Mouse (Mus musculus): ENCODE results near the gene Elp4. TPM values are rescaled to one million over a fixed set of nuclear protein-coding genes. Genes with fewer than 3 reads are reported as not detected.

Elp4 gene
- total RNA-seq, 2 experiments from 2014 or later = 17.8 to 22.2 TPM

- intact Hi-C loops (cut with DNase I) = no loop called here
- no peak for DNase-seq (ENCODE audit: low spot score in 2 of 2)
Measured at GRCm38 (mm10) chr2:105753512-105753911, 150.9 kb downstream of the Elp4 start.

DNA sequence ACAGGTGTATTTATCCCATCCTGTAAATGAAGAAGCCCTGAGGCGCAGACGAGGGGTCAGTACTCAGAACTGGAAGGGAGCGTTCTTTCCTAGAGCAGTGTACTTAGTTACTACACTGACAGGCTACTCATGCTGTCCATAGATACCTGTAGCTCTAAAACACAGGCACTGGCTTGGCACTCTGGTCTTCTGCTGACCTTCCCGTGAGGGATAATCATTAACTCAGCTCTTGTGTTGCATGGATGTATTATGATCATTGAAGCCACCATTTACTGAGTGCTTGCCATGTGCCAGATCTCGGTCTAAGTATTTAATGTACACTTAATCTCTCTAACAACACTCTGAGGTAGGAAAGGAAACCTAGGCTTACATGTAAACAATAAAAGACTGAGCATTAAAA lies 155.3 kb downstream of the Elp4 start:
- DNase-seq (ENCODE audit: low spot score in 2 of 2) = no peak
- intact Hi-C loops (cut with DNase I) = no loop called here

DNA sequence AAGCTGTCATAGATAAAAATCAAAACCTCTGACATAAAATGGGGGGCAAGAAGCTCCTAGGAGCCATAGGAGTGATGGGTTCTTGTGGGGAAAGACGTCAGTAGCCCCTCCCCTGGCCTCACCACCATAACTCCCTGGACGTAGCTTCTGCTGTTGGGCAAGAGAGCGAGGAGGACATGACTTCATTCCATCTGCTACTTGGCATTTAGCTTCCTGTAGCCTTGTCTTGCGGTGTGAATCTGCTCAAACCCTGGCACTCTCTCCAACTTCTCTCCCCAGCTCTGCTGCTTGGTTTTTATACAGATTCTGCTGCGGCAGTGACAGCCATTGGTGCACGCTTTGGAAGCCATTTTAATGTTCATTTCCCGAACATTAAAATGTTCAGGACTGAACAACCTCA lies 157.5 kb downstream of the Elp4 start:
- intact Hi-C loops (cut with DNase I) = no loop called here
- no peak for DNase-seq (ENCODE audit: low spot score in 2 of 2)

GRCm38 (mm10) chr2:105736166-105736565 lies 168.2 kb downstream of the Elp4 start:
- intact Hi-C loops (cut with DNase I) = no loop called here

DNA sequence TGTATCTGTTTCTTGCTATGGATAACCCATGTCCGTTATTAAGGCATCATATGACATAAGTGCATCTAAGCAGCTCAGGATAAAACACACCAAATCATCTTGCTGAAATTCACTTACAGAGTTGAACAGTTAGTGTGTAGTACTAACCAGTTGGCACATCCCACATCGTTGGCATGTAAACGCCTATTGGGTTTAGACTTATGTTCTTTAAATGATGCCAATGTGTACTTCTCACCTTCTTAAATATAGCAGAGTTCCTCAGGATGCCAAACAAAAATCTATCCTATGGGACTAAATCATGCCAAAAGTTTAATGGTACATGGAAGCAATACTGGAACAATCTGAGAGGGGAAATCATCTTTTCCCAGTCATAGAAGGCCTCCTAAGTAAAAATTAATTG lies 173.7 kb downstream of the Elp4 start:
- DNase-seq (ENCODE audit: low spot score in 2 of 2) = peak in 1 of 2 experiments; percentile 63
- intact Hi-C loops (cut with DNase I) = no loop called here

More at GRCm38 (mm10) chr2:105736166-105736565, 168.2 kb downstream of the Elp4 start:
- DNase-seq (ENCODE audit: low spot score in 2 of 2) = no peak

DNA sequence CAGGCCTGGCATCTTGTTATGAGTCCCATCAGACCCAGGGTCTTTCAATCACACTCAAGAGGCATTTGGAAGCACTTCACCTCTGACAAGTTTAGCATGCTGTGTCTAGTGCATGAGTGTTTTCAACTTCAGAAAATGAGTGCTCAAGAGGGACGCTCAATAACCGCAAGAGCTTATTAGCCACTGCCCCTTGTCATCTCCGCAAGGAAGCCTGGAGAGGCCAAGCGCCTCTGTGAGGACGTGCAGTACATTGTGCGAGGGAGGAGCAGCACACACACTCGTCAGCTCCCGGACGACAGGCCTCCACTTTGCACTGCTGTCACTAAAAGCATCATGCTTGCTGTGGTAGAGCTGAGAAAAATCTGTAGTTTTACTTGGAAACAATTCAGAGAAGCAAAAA lies 177.7 kb downstream of the Elp4 start:
- intact Hi-C loops (cut with DNase I) = no loop called here

GRCm38 (mm10) chr2:105715409-105716115 lies 188.8 kb downstream of the Elp4 start:
- intact Hi-C loops (cut with DNase I) = no loop called here
- no peak for DNase-seq (ENCODE audit: low spot score in 2 of 2)

More for the DNA sequence above, 177.7 kb downstream of the Elp4 start:
- DNase-seq (ENCODE audit: low spot score in 2 of 2) = no peak

DNA sequence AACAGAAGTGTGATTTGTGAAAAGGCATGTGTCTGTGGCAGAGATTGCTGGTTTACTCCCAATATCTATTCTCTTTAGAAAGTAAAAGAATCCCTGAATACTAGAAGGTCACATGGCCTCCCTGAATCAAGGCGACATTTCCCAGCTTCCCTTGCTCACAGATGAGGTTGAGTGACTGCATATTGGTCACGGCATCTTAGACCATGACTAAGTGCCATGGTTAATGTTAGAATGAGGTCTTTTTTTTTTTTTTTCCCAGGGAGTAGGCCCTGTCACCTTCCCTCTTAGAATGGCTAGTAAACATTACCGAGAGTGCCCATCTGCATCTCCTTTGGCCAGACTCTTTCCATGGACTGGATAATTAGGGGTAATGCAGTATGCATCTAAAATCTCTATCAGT lies 193.9 kb downstream of the Elp4 start:
- DNase-seq (ENCODE audit: low spot score in 2 of 2) = no peak
- intact Hi-C loops (cut with DNase I) = no loop called here

DNA sequence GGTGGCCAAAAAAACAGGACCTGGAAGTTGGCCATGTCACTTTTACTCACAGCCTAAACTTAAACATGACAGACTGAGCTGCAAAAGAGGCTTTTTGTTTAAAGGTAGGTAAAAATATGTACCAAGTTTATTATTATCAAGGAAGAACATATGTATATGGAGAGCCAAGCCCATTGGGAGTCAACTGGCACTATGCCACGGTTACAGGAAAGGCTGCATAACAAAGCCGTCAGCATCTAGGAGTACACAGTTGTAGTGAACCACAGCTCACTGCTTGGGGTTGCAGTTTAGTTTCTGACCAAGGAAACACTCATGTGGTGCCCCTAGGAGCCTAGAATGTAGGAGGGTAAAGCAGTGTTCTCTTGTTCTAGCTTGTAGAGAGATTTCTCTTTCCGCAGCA lies 195.2 kb downstream of the Elp4 start:
- intact Hi-C loops (cut with DNase I) = no loop called here
- DNase-seq (ENCODE audit: low spot score in 2 of 2) = no peak

DNA sequence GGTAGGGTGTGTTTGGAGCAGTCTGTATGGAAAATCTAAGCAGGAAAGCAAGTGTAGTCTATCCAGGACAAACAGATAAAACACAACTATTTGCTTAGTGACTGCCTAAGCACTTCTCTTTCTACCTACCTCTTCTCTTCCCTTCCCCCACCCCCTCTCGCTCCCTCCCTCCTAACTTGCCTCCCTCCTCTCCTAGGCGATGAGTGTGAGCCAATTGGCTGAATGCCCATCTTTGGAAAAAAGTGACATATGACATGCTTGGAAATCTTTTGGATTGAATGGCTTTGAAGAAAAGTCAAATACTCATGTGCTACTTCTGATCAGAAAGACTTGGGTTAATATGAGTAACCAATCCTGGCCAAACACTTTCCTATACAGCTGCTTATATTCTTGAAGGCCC lies 199.0 kb downstream of the Elp4 start:
- intact Hi-C loops (cut with DNase I) = no loop called here
- no peak for DNase-seq (ENCODE audit: low spot score in 2 of 2)

GRCm38 (mm10) chr2:105702586-105702985 lies 201.8 kb downstream of the Elp4 start:
- intact Hi-C loops (cut with DNase I) = no loop called here
- DNase-seq (ENCODE audit: low spot score in 2 of 2) = no peak

DNA sequence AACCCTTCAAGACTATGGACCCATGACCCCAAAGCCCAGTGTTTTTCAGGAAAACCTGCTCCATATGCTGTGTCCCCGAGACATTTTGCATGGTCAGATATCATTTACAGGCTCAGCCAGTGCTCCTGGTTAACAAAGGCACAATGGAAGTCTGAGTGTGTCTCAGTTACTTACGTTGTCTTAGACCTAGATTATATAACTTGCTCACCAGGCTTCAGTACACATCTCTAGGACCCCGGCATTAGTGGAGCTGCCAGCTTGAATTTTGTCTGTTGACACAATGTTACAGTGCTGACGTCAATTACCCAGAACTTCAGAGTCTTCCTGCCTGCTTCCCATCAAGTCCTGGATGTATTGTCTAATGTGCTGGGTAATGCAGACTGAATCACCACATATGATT lies 202.6 kb downstream of the Elp4 start:
- intact Hi-C loops (cut with DNase I) = no loop called here
- DNase-seq (ENCODE audit: low spot score in 2 of 2) = no peak

- intact Hi-C loops (cut with DNase I) = no loop called here
- no peak for DNase-seq (ENCODE audit: low spot score in 2 of 2)
Measured at GRCm38 (mm10) chr2:105698631-105699030, 205.7 kb downstream of the Elp4 start.

- no peak for DNase-seq (ENCODE audit: low spot score in 2 of 2)
- intact Hi-C loops (cut with DNase I) = no loop called here
Measured at GRCm38 (mm10) chr2:105697741-105698140, 206.6 kb downstream of the Elp4 start.

DNA sequence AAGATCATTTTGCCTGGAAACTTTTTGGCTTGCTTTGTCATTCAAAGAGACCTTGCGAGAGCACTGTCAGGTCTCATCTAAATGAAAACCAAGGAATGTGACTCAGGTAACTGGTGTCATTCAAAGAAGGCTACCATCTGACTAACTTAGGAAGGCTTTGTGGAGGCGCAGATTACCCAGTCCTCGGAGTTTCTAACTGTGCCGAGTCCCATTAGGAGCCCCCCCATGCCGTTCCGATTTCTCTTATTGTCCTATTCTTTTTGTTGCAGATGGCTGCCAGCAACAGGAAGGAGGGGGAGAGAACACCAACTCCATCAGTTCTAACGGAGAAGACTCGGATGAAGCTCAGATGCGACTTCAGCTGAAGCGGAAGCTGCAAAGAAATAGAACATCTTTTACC lies 213.1 kb downstream of the Elp4 start:
- no peak for DNase-seq (ENCODE audit: low spot score in 2 of 2)
- intact Hi-C loops (cut with DNase I) = no loop called here

GRCm38 (mm10) chr2:105689771-105690639 lies 214.4 kb downstream of the Elp4 start:
- intact Hi-C loops (cut with DNase I) = loop anchor here (1.0 to 5.0 kb wide), 2 partner anchors 20 to 212 kb away; partner anchors contain the start of genes Elp4 and Immp1l
- DNase-seq (ENCODE audit: low spot score in 2 of 2) = no peak

GRCm38 (mm10) chr2:105689304-105689770 lies 215.0 kb downstream of the Elp4 start:
- intact Hi-C loops (cut with DNase I) = loop anchor here (5.0 kb wide), 1 partner anchor 213 kb away; the partner anchor contains the start of genes Elp4 and Immp1l

DNA sequence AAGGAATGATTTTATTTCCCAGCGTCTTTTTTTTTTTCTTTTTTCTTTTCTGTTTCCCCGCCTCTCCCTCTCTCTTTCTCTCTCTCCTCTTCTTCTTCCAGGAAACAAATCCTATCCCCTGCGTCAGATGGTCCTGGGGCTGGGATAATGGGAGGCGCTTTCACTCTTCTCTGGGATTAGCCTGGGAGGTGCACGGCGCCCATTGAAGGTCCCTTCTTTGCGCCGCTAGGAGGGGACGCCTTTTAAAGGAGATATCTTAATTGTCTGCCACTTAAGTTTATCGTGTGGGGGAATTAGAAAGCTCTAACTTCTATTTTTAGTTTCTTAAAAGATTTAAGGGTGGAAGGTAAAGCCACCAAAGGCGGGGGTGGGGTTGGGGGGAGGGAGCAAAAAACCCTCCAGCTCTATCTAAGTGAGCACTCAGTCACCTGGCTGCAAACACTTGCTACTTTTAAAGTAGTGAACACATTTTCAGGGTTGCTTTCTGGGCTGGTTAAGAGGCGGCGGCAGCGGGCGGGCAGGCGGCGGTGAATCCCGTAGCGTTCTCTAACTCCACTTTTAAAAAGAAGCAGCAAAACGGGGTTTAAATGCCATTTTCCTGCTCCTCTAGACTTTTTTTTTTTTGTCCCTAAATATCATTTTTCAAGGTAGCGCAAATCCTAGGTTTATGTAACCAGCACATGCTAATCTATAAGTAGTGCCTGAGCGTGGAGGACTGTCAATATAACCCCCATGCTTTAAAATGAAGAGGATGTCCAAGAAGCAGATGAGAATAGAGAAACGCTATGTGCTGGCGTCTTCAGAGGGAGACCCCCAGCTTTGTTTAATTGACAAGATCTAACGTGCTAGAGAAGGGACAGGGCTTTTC lies 215.7 kb downstream of the Elp4 start:
- intact Hi-C loops (cut with DNase I) = loop anchor here (5.0 kb wide), 1 partner anchor 214 kb away; the partner anchor contains the start of genes Elp4 and Immp1l
- no peak for DNase-seq (ENCODE audit: low spot score in 2 of 2)

More at GRCm38 (mm10) chr2:105689304-105689770, 215.0 kb downstream of the Elp4 start:
- DNase-seq (ENCODE audit: low spot score in 2 of 2) = no peak

DNA sequence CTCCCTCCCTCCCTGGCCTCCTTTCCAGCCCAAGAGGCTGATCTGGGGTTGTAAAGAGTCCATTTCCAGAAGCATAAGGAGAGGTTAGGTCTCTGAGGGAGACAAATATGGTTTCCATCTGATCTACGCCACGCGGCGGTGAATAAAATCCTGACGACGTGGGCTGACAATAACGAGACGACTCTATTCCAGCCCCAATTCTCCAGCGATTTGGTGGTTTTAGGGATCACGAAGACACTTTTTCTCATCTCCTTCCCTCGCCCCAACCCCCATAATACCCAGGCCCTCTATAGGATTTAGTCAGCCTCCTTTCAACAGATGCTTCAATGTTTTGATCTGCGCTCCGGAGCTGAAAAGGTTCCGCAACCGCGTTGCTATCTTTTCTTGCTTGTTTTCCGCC lies 216.4 kb downstream of the Elp4 start:
- intact Hi-C loops (cut with DNase I) = loop anchor here (5.0 kb wide), 1 partner anchor 214 kb away; the partner anchor contains the start of genes Elp4 and Immp1l
- no peak for DNase-seq (ENCODE audit: low spot score in 2 of 2)

Measured in left cerebral cortex, postnatal 25 days (tissue).